Mouse (Mus musculus) heart, postnatal 36 days (tissue): Measurements from ENCODE around the gene Spag9. TPM values are rescaled to one million over a fixed set of nuclear protein-coding genes. Genes with fewer than 3 reads are reported as not detected.

Experiments
- DNase-seq, 2 experiments: peaks; one replicate each; pipeline ENCODE4 v3.0.0; 2021 to 2022
- intact Hi-C: fragments of 180-260 bp; cut with DNase I; formaldehyde crosslinking; loops from one replicate; pipeline ENCODE4 v1.15.1; 2025
- total RNA-seq, 2 experiments: library from RNA; stranded (reverse); gene quantifications; 2 replicates each; pipeline ENCODE4 v1.2.3; 2021

Gene Spag9
- total RNA-seq, 2 experiments from 2014 or later = 147 to 159 TPM

- intact Hi-C loops = no loop called here
- no peak for DNase-seq
Measured at GRCm38 (mm10) chr11:94146049-94146605, 150.2 kb downstream of the Spag9 start.

DNA sequence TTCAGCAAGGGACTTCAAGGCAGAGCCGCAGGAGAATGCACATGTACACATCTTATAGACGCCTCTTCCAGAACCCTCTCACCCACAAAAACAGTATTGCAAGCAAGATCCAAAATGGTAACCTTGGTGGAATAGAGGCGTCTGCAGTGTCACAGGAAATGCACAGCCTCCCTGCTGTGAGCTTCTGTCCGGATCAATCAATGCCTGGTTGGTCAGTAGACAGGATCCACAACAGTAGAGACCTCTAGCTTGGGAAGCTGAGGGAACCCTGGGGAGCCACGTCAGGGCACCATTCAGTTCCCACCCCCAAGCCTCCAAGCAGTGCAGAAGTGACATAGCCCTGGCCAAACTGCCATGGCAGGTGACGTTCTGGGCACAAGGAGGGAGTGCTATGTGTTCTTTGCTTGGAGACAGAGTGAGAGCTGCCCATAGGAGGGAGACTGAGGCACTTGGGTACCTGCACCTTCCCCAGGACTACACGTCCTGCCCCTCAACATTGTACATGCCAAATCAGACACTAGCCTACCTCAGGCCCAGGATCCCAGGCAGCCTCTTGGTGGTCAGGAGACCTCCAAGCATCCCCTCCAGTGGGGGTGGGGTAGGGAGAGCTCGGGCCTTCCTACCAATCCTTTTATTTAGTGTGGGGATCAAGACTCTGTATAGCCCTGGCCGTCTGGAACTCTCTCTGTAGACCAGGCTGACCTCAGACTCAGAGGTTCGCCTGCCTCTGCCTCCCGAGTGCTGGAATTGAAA, 151.0 kb downstream of the Spag9 start:
- no peak for DNase-seq
- intact Hi-C loops = no loop called here

- DNase-seq = no peak
- intact Hi-C loops = no loop called here
Measured at GRCm38 (mm10) chr11:94148105-94148696, 152.3 kb downstream of the Spag9 start.

DNA sequence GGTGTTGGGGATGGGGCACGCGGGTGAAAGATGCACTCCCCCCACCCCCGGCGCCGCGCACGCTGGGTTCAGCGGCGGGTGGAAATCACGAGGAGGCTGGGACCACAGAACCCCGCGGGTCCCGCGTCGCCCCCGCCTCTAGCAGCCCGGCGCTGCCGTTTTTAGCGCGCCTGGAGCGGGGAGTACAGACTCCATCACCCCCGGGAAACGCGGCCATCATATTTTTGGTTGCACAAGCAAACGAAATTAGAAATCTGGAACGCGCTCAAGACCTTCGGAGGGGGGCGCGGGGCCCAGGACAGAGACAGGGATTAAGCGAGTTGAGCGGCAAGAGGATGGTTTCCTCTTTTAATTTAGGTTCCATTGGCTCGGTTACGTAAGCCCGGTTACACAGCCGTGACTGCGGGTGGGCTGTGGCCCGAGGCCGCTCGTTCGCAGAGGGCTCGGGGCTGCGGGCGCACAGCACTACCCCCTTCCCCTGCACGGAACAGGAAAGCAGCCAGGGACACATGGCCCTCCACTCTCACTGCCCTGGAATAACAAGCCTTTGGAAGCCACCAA, 153.1 kb downstream of the Spag9 start:
- intact Hi-C loops = no loop called here
- DNase-seq = peak; percentile 54 to 66

DNA sequence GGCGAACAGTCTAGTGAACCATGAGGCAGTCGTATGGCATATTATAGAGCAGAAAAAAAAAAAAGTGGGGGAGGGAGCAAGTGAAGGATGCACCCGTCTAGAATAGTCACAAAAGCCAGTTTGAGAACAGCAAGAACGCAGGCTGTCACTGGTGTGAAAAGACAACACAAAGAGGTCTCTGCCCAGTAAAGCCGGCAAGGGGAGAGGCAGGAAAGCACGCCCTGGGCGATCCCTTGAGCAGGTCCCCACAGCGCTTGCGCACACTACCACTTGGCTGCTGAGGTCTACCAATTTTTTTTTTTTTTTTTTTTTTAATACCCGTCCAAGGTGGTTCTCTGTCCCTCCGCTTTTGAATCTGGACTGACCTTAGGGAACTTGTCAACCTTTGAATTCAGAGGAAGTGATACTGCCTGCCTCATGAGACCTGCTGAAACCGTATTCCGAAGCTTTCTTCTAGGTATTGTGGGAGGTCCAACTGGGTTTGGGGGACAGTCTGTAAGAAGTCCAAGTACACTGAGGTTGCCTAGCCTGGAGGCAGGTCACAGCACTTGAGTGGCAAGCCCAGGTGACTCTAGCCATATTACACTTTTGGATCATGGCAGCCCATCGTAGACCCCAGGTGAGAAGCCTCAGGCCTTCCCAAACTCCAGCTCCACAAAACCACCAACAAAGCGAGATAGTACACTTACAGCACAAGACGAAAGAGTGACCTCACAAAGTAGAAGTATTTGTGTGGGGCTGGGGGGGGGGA, 153.8 kb downstream of the Spag9 start:
- DNase-seq = peak; percentile 49 to 52
- intact Hi-C loops = no loop called here

GRCm38 (mm10) chr11:94150519-94151470, 154.9 kb downstream of the Spag9 start:
- intact Hi-C loops = no loop called here

GRCm38 (mm10) chr11:94154201-94154600, 158.3 kb downstream of the Spag9 start:
- intact Hi-C loops = no loop called here
- DNase-seq = no peak

More at GRCm38 (mm10) chr11:94150519-94151470, 154.9 kb downstream of the Spag9 start:
- no peak for DNase-seq

- DNase-seq = peak in 1 of 2 experiments; percentile 15
- intact Hi-C loops = no loop called here
Measured at GRCm38 (mm10) chr11:94158521-94158920, 162.6 kb downstream of the Spag9 start.

DNA sequence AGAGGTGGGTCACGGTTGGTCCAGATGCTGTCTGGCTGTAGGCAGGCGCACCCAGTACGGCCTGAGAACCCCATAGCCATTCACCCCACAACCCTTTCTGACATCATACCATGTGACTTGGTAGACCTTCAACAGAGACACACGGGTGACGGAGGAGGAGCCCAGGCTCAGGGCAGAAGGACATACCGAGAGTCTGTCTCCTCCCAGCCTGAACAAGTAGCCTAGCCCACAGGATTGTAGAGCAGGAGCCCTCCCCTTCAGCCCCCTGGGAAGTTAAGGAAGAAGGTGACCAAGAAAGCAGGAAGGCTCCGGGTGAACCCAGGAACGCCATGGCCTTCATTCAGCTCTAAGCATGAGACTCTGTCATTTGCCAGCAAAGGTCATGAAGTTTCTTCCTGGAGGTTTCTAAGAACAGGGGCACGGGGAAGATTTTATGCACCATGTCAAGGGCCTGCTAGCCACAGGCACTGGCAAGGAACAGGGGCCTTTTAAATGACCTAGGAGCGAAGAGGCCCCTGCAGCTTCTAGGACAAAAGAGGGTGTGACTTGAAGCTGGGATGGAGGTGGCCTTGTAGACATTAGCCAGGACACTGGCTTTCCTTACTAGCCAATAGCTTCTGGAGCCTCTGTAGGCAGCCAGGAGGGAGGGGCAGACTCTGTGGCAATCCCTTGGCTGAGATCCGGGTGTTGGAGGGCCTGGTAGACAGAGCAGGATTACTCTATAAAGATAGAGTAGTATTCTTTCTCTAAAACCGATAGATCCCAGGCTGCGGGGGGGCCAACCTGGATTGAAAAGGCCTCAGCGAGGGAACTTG, 163.4 kb downstream of the Spag9 start:
- peak; percentile 49 to 56 for DNase-seq
- intact Hi-C loops = no loop called here

DNA sequence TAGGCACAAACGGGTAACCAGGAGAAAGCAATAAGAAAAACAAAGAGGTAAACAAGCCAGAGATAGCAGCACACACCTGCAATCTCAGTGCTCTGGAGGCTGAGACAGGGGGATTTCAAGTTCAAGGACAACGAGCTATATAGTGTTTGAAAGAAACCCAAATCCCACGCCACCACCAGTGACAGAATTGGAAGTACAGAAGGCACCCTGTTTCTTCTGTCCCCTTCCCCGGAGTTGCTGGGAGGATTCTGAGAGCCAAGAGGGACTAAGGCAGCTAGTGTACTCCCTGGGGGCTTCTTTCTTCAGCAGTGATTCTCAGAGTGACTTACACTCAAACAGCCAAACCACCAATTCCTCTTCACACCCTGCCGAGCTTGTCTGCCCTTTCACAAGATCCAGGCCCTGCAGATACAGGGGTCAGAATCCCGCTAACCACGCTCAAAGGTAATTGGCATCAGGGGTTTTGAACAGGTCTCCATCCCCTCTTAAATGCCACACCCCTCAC, 164.1 kb downstream of the Spag9 start:
- no peak for DNase-seq
- intact Hi-C loops = loop anchor here (2.0 kb wide), 2 partner anchors 25 to 51 kb away; partner anchors contain the start of gene Tob1

DNA sequence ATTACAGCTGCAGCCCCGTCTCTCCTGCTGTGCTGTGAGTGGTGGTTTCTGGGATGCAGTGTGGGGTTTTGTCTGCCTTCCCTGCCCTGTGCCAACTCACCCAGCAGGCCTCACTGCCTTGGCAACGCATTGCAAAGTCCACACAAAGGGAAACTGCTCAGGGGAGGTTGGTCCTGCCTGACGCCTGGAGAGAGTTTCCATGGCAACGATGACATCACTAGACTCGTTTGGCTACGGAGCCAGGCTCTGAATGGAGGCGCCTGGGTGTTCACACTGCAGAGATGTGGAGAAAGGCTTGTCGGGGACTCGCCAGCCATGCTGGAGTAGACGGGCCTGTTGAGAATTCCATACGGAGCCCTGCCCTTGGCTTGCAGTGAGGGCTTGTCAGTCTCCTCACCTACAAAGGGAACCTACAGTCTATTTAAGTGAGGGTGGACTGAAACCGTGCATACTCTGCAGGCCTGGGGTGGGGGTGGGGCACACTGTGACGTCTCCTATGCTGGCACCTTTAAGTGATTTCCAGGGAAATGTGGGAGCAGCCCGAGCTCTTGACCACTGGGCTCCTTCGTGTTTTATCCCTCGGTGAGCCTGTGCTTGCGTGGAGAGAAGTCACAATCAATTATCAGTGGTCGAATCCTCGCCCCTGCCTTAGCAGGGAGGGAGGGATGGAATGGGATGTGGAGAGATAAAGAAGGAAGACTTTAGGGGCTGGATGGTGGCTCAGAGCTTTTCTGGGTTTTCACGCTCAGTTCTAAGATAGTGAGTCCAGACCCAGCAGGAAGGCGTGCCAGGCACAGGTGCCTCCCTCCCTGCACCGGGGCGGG, 164.8 kb downstream of the Spag9 start:
- intact Hi-C loops = loop anchor here (2.0 kb wide), 2 partner anchors 26 to 50 kb away; partner anchors contain the start of gene Tob1
- peak; percentile 67 to 79 for DNase-seq

DNA sequence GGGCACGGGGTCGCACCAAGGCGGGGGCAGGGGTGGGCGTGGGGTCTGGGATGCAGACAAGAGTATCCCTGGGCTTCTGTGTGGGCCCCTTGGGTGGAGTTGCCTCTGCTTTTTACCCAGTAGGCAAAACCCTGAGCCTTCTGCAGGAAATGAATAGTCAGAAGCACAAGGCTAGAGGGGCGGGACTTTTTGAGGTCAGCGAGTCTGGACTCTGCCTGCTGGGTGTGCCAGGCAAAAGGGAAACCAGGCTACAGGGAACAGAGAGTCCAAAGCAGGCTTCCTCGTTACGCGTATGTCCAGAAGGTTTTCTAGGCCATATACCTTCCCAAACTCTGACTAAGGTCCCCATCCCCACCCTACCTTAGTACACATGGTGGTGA, 165.4 kb downstream of the Spag9 start:
- DNase-seq = peak; percentile 44 to 54
- intact Hi-C loops = loop anchor here (2.0 kb wide), 2 partner anchors 26 to 50 kb away; partner anchors contain the start of gene Tob1

- intact Hi-C loops = loop anchor here (2.0 kb wide), 2 partner anchors 27 to 49 kb away; partner anchors contain the start of gene Tob1
- DNase-seq = no peak
Measured at GRCm38 (mm10) chr11:94161867-94162581, 166.1 kb downstream of the Spag9 start.

DNA sequence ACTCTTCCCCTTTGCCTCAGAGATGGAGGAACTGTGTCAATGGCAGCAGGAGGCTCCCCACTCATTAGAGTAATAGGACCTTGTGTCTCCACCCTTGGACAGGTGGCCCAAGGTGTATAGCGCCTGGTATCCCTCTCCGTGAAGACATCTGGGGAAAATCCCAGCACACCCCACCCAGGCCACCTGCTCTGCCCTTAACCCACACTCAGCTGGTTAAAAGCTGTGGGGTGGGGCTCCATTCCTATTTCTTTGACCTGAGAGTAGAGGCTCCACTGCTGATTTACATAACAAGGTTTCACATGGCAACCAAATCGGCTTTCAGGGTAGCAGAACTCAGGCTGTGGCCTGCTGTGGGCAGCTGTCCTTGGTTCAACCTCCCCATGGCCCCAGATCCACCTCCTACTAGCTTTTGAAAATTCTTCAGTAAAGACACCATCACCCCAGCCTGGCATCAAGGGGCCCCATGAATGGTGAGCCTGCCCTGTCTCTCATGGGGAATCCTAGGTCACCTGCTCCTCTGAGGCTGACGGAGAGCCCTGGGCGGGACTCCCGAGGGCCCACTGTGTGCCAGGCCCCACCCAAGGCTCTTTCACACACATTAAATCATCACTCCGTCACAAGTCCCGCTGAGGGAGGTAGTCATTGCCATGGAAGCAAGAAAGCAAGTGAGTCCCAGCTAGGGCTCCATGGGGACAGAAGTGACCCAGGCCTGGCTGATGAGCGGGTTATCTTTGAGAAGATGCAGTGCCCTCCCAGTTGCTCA, 167.3 kb downstream of the Spag9 start:
- DNase-seq = no peak
- intact Hi-C loops = no loop called here

DNA sequence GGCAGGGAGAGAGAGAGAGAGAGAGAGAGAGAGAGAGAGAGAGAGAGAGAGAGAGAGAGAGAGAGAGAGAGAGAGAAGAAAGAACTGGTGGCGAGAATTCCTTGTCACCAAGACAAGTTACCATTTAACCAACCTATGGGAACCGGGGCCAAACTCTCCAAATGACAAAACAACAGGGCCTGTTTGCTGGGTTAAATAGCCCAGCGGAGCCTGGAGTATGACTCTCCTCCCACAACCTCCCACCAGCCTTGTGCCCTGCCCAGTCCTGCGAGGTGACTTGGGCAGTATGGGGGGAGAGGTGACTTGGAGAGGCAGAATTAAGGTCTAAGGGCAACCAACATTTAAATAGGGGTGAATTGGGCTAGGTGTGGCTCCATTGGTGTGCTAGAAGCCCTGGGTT, 169.9 kb downstream of the Spag9 start:
- intact Hi-C loops = no loop called here
- DNase-seq = no peak

DNA sequence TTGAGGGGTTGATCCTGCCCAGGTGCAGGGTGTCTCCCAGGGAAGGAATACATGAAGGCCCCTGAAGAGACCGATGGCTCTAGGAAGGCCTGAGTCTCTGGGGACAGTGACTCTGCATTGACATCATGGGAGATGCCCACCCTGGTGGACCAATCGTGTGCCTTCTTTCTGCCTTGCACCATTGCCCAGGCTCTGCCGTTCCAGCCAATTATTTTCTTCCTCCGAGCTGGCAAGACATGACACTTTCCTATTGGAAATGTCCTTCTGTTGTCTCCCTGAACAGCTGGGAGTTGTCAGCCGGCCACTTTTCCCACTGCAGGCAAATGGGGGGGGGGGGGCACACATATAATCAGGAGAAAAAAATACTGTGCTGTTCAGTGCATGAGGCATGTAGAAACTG, 172.3 kb downstream of the Spag9 start:
- intact Hi-C loops = no loop called here
- no peak for DNase-seq
